Mouse (Mus musculus): Measurements from ENCODE around the gene Vps9d1. TPM values are rescaled to one million over a fixed set of nuclear protein-coding genes. Genes with fewer than 3 reads are reported as not detected.

Gene Vps9d1
- polyA plus RNA-seq, 1 experiment from 2014 or later: 17.3 TPM

DNA sequence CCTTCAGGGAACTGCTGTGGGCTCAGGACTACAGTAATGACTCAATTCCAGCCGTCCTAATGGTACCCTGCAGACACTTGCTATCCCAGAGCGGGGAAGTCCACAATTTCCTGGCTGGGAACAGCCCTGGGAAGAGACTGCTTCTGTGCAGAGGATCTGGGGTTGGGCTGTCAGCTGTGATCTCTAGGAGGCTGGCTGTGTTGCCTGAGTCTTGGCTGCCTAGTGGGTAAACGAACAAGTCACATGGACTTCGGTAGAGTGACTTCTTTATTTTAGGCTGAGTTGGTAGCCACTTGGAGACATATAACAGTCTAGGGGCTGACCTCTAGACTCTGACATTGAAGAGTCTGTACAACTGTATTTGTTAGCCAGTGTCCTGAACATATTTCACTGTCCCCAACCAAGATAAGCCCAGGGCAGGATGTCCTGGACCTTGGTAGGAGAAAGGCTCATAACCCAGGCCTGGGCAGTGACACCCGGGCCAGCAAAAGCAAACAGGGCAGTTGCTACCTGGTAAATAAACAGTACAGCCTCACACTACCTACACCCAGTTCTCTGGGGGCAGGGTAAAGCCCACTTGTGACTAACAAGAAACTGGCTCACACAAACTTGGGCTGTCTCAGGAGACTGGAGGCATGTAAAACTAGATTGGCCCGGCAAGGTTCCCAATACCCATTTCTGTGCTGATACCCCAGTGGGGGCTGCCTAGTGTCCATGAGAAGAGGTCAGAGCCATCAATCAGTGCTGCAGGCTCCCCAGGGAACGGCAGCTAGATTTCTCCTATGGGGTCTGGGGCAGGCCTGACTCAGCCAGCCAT, 11.8 kb downstream of the Vps9d1 start:
- Histone ChIP-seq H3K9ac (ENCODE audit: low read depth, low read length) (no peak overlapping the region), H3K27me3 (ENCODE audit: insufficient read depth, low read length) (no peaks in the 10 kb centered on the region), H3K4me3 (replicated peaks; ENCODE audit: low read depth, low read length) (no peak overlapping the region), H3K4me2 (ENCODE audit: low read length) (no peak overlapping the region), H3K4me1 (replicated peaks; ENCODE audit: insufficient read depth, low read length) (no peaks in the 10 kb centered on the region), H3K36me3 (ENCODE audit: insufficient read depth, low read length) (peaks cover 30% of the 10 kb centered on the region), H3K9me3 (replicated peaks; ENCODE audit: low read length) (no peaks in the 10 kb centered on the region), H3K27ac (no peak overlapping the region)
- no peak for ATAC-seq (replicated peaks; ENCODE audit: low FRiP score, low read depth)
- 75% methylated on average over 7 of the region's 7 CpGs for WGBS
- no peak for TF ChIP-seq CTCF (IDR thresholded peaks at IDR 0.05; ENCODE audit: low read depth)
- no peak for DNase-seq (ENCODE audit: low spot score)

GRCm38 (mm10) chr8:123239398-123239797, 14.8 kb downstream of the Vps9d1 start:
- Histone ChIP-seq H3K27me3 (ENCODE audit: insufficient read depth, low read length) (no peaks in the 10 kb centered on the region), H3K4me2 (ENCODE audit: low read length) (no peak overlapping the region), H3K9me3 (replicated peaks; ENCODE audit: low read length) (no peaks in the 10 kb centered on the region), H3K4me1 (replicated peaks; ENCODE audit: insufficient read depth, low read length) (peaks cover 11% of the 10 kb centered on the region; the same call in 1 of the 2 replicates), H3K4me3 (replicated peaks; ENCODE audit: low read depth, low read length) (no peak overlapping the region), H3K9ac (ENCODE audit: low read depth, low read length) (no peak overlapping the region), H3K27ac (no peak overlapping the region), H3K36me3 (ENCODE audit: insufficient read depth, low read length) (peaks cover 9% of the 10 kb centered on the region; the same call in 1 of the 2 replicates)
- ATAC-seq (replicated peaks; ENCODE audit: low FRiP score, low read depth) (no peak), DNase-seq (ENCODE audit: low spot score) (no peak)
- no peak for TF ChIP-seq CTCF (IDR thresholded peaks at IDR 0.05; ENCODE audit: low read depth)
- WGBS: 89% methylated on average over 10 of the region's 10 CpGs

DNA sequence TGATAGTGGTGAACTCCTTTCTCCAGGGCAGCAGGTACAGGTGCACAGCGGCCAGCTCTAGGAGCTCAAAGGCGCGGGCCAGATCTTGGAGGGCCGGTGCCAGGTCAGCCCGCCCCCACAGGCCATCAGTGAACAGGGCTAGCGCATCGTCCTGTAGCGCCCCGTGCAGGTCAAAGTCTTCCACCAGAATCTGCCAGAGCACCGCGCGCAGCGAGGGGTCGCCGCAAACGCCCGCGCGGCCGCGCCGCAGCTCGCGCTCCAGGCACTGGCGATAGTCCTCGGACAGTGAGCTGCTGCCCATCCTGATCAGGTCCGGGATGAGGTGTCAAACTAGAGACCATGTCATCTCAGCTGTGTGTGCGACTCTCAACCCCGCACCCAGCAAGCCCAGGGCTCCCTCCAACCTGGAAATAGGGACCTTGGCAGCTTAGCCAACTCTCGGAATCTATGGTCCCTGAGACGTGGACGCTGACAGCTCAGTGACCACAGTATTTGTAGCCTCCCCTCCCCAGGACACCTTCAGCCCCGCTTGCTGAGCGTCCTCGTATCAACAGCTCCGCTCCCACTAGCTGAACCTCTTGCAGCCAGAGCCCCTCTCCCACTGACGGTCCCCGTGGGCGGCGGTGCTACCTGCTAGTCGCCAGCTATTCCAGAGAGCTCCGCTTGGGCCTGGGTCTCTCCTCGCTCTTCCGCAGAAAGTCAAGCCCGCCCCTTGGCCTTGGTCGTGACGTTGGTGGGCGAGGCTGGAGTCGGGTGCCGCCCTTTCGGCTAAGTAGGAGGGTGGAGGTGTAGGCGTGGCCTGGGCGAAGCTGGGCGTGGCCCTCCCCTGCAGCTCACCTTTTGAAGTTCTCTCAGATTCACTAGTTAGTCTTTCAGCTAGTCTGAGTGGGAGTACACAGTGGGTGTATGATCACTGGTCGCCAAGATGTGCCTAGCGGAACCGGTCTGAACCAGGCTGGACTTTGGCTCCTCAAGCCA, 18.3 kb downstream of the Vps9d1 start, which contains the start of gene Spata2l:
Spata2l (minus strand) TSS at position 714 of the 978 bp plus-strand sequence.
- DNase-seq (ENCODE audit: low spot score) (peak; percentile 93), ATAC-seq (replicated peaks; ENCODE audit: low FRiP score, low read depth) (peak; percentile 87)
- Histone ChIP-seq H3K9ac (ENCODE audit: low read depth, low read length) (peak within 1 kb of the TSS; percentile 68), H3K27me3 (ENCODE audit: insufficient read depth, low read length) (no peaks in the 10 kb centered on the region), H3K4me3 (replicated peaks; ENCODE audit: low read depth, low read length) (peak within 1 kb of the TSS; percentile 68), H3K36me3 (ENCODE audit: insufficient read depth, low read length) (no peaks in the 10 kb centered on the region), H3K27ac (peak within 1 kb of the TSS; percentile 64; the same call in 1 of the 2 replicates), H3K4me2 (ENCODE audit: low read length) (peak within 1 kb of the TSS; percentile 95), H3K4me1 (replicated peaks; ENCODE audit: insufficient read depth, low read length) (peaks cover 12% of the 10 kb centered on the region; the same call in 1 of the 2 replicates), H3K9me3 (replicated peaks; ENCODE audit: low read length) (no peaks in the 10 kb centered on the region)
- TF ChIP-seq CTCF (IDR thresholded peaks at IDR 0.05; ENCODE audit: low read depth): peak; percentile 52
- 1% methylated on average over 57 of the region's 57 CpGs for WGBS

DNA sequence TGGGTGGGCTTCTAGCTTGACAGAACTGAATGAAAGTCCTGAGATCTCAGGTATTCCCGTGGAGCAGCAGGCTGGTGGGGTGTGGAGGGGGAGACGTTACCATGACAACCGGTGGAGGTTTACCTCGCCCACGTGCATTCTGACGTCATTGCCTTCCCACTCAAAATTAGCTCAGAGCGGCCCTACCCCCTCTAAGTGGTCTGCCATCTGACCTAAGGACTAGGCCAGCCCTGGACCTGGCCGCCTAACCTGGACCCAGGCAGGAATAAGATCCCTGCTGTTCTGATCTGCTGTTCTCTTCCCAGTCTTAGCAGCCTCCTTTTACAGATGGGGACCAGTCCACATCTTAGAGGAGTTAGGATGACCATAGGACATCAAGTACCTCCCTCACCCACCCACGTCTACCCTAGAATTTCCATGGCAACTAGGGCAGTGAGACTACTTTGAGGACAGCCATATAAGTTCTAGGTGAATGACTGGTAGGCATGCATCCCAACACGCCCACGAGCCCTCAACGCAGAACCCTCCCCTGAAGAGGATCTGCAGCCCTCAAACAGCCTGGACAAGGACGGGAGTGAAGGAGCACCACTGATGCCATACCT, 19.1 kb downstream of the Vps9d1 start:
- H3K4me3 ChIP-seq (replicated peaks; ENCODE audit: low read depth, low read length): peak overlapping the region; percentile 68
- H3K36me3 ChIP-seq (ENCODE audit: insufficient read depth, low read length): no peaks in the 10 kb centered on the region
- peak overlapping the region; percentile 68; the same call in 1 of the 2 replicates for H3K9ac ChIP-seq (ENCODE audit: low read depth, low read length)
- H3K4me1 ChIP-seq (replicated peaks; ENCODE audit: insufficient read depth, low read length): peaks cover 12% of the 10 kb centered on the region; the same call in 1 of the 2 replicates
- no peak for TF ChIP-seq CTCF (IDR thresholded peaks at IDR 0.05; ENCODE audit: low read depth)
- H3K4me2 ChIP-seq (ENCODE audit: low read length): peak overlapping the region; percentile 95
- DNase-seq (ENCODE audit: low spot score): peak; percentile 14
- no peaks in the 10 kb centered on the region for H3K9me3 ChIP-seq (replicated peaks; ENCODE audit: low read length)
- no peaks in the 10 kb centered on the region for H3K27me3 ChIP-seq (ENCODE audit: insufficient read depth, low read length)
- no peak overlapping the region for H3K27ac ChIP-seq
- peak; percentile 5; the same call in 1 of the 2 replicates for ATAC-seq (replicated peaks; ENCODE audit: low FRiP score, low read depth)
- 18% methylated on average over 13 of the region's 13 CpGs for WGBS

DNA sequence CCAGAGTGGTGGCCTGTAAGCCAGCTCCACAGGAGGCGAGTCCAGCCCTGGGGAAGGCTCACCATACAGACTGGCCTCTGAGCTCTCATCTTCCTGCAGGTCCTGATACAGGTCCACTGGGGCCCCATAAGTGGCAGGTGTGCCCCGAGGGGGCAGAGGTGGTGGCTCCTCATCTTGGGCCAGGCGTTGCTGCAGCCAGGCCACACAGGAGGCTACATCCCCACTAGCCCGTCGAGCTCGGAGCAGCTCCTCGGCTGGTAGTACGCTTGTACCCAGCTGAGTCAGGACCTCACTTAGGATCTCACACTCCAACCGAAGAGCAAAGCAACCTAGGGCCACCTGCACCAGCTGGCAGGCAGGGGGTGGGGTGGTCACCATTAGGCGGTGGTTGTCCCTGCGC, 20.4 kb downstream of the Vps9d1 start:
- no peaks in the 10 kb centered on the region for H3K9me3 ChIP-seq (replicated peaks; ENCODE audit: low read length)
- ATAC-seq (replicated peaks; ENCODE audit: low FRiP score, low read depth): no peak
- DNase-seq (ENCODE audit: low spot score): no peak
- no peak overlapping the region for H3K4me3 ChIP-seq (replicated peaks; ENCODE audit: low read depth, low read length)
- H3K4me1 ChIP-seq (replicated peaks; ENCODE audit: insufficient read depth, low read length): peaks cover 12% of the 10 kb centered on the region; the same call in 1 of the 2 replicates
- no peaks in the 10 kb centered on the region for H3K36me3 ChIP-seq (ENCODE audit: insufficient read depth, low read length)
- 78% methylated on average over 11 of the region's 11 CpGs for WGBS
- H3K9ac ChIP-seq (ENCODE audit: low read depth, low read length): no peak overlapping the region
- H3K27me3 ChIP-seq (ENCODE audit: insufficient read depth, low read length): no peaks in the 10 kb centered on the region
- TF ChIP-seq CTCF (IDR thresholded peaks at IDR 0.05; ENCODE audit: low read depth): no peak
- H3K27ac ChIP-seq: no peak overlapping the region
- no peak overlapping the region for H3K4me2 ChIP-seq (ENCODE audit: low read length)
